Mouse (Mus musculus) olfactory bulb, adult 2 months (tissue): ENCODE measurements around the gene Nploc4. TPM values are rescaled to one million over a fixed set of nuclear protein-coding genes. Genes with fewer than 3 reads are reported as not detected.

Experiments
- H3K27ac ChIP-seq: fragments of 200-500 bp; 2 replicates; pipeline ENCODE4 v1.5.1; 2012; ENCODE audit warnings: low read depth, low read length; ENCODE audit not compliant: insufficient read depth
- H3K4me1 ChIP-seq: fragments of 200-500 bp; 2 replicates; pipeline ENCODE4 v1.6.1; 2012; ENCODE audit warnings: low read length; ENCODE audit not compliant: control insufficient read depth, insufficient read depth
- H3K4me3 ChIP-seq: fragments of 200-500 bp; 2 replicates; pipeline ENCODE4 v1.5.1; 2012; ENCODE audit warnings: mild to moderate bottlenecking, low read depth, low read length, moderate library complexity; ENCODE audit not compliant: insufficient read depth
- CTCF ChIP-seq: fragments of 200-500 bp; IDR thresholded peaks from 2 replicates; pipeline ENCODE4 v1.5.1; 2012; ENCODE audit warnings: low read depth, mild to moderate bottlenecking, low read length, moderate library complexity; ENCODE audit not compliant: insufficient read depth
- POLR2A ChIP-seq: fragments of 200-500 bp; IDR thresholded peaks from 2 replicates; pipeline ENCODE4 v1.6.1; 2012; ENCODE audit warnings: mild to moderate bottlenecking, low read depth, low read length, moderate library complexity; ENCODE audit not compliant: insufficient read depth
- WGBS: fragments of 180-500 bp; shearing (Covaris S2); methylation state at CpG from one replicate; pipeline ENCODE4 v1.1.7; 2018; 5-methylcytosine and 5-hydroxymethylcytosine counted together
- polyA plus RNA-seq: library from polyadenylated mRNA; stranded (reverse); fragments of >200 nt; gene quantifications from 2 replicates; pipeline ENCODE4 v1.2.4, GENCODE M21; 2012; ENCODE audit warnings: low replicate concordance; ENCODE audit not compliant: missing spikeins, insufficient read depth, insufficient read length

Nploc4 gene
- polyA plus RNA-seq, 1 experiment: not detected

DNA sequence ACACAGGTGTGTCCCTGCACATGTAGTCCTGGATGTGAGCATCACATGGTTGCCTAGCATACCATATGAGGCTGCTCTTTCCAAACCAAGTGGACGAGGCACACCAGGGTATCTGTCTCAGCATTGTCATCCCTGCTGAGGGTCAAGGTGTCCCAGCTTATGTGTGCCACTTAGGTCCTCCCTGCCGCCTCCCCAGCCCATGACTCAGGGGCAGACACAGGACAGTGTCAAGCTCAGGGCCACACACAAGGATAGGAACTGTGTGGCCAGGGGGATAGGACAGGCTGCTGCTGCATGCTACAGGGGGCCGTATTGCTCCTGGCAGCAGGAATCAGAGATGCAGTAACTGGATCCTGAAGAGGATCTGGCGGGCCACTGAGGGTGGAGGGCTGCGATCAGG, 76.8 kb downstream of the Nploc4 start:
- H3K27ac ChIP-seq: no peak overlapping the region
- 95% methylated on average over 5 of the region's 5 CpGs for WGBS
- no peak overlapping the region for H3K4me3 ChIP-seq
- TF ChIP-seq POLR2A (no peak), CTCF (no peak)
- H3K4me1 ChIP-seq: peaks cover 28% of the 10 kb centered on the region

DNA sequence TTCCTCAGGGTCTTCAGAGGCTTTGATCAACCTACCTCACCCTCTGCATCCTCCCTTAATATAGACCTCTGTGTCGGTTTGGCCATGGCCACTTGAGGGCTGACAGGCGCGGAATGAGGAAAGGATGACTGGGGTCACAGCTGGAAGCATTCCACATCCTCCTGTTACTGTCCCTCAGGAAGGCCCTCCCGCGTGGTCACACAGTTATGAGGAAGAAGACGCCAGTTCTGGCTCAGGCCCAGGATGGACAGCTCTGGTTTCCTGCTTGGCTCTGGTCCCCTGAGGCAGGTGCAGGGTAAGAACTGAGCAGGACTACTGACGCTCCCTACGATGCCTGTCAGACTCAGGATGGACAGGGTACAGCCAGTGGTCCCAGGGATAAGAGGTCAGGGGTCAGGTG, 77.4 kb downstream of the Nploc4 start:
- no peak overlapping the region for H3K4me3 ChIP-seq
- no peak overlapping the region for H3K27ac ChIP-seq
- 78% methylated on average over 8 of the region's 8 CpGs for WGBS
- TF ChIP-seq CTCF: no peak
- TF ChIP-seq POLR2A: no peak
- peaks cover 28% of the 10 kb centered on the region for H3K4me1 ChIP-seq

DNA sequence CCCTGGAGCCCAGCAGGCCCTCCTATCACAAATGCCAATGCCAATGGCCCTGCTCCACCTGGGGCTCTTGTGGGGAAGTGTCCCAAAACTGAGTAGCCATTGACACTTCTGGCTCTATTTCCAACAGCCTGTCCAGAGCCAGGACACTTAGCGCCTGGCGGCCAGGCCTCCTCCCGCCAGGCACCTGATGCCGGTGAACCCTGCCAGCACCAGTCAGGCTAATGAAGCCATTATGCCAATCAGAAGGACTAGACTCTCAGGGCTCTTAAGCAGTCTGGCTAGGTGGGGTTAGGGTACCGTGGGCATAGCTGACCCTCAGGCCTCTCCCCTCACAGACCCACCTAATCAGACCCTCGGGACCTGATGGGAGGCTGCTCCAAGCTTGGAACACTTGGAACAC, 78.1 kb downstream of the Nploc4 start:
- H3K27ac ChIP-seq: no peak overlapping the region
- WGBS: 51% methylated on average over 6 of the region's 6 CpGs
- peaks cover 28% of the 10 kb centered on the region for H3K4me1 ChIP-seq
- H3K4me3 ChIP-seq: no peak overlapping the region
- TF ChIP-seq CTCF: no peak
- no peak for TF ChIP-seq POLR2A

DNA sequence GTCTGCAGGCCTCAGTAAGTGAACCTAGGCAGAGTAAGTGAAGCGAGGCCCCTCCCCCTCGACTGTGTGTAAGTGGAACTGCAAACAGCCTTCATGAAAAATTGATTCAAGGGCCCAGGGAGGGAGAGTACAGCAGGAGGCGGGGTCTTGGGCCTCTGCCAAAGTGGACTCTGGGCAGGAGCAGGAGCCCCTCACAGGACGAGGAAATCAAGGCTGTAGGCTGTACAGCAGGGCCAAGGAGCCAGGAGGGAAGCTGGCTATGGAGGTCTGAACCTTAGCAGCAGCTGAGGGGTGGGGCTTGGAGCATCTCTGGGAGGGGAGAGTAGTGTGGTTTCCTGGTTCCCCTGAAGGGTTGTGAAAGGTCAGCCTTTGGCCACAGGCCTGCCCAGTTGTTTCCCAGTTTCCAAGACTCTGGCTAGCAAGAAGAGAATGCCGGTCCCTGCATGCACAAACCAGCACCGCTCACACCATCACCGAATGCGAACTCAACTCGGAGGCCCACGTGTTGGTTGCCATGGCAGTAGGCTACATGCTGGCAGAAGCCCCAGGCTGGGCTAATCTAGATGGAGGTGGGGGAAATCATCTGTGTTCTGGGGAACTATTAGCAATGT, 79.6 kb downstream of the Nploc4 start:
- Histone ChIP-seq H3K27ac (peak overlapping the region; percentile 78), H3K4me1 (peaks cover 37% of the 10 kb centered on the region), H3K4me3 (no peak overlapping the region)
- TF ChIP-seq POLR2A: no peak
- 7% methylated on average over 10 of the region's 10 CpGs for WGBS

DNA sequence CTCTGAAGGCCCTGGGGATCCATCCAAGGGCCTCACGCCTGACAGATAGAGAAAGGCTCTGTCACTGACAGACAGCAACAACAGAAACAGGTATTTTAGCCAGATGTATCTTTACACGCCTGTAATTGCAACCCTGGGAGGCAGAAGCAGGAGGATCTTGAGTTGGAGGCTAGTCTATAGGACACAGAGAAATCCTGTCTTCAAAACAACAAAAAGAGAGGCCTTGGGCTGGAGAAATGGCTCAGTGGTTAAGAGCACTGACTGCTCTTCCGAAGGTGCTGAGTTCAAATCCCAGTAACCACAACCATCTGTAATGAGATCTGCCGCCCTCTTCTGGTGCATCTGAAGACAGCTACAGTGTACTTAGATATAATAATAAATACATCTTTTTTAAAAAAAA, 80.6 kb downstream of the Nploc4 start:
- H3K27ac ChIP-seq: no peak overlapping the region
- 95% methylated on average over 4 of the region's 4 CpGs for WGBS
- TF ChIP-seq POLR2A: no peak
- no peak for TF ChIP-seq CTCF
- no peak overlapping the region for H3K4me3 ChIP-seq
- peaks cover 42% of the 10 kb centered on the region for H3K4me1 ChIP-seq

DNA sequence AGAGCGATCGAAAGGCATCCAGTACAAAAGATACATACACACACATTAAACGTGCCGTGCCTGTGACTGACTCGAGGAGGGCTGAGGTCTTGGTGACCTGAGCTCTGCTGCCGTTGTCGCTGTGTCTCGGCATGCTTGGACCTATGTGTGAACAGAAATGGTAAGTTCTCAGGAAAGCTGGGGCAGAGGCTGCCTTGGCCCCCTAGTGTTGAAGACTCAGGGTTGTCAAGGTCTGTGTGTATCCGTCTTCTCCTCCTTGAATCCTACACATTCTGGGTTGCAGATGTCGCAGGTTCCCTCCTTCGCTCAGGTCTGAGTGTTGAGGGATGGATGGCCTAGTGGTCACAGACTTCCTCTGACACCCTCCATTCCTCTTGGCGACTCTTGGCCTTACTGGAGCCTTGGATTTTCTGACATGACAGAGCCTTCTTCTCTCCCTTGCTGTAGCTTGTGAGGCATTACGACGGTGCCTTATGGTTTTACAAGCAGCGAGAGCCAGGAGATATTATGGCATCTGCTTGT, 81.1 kb downstream of the Nploc4 start:
- peaks cover 42% of the 10 kb centered on the region for H3K4me1 ChIP-seq
- no peak overlapping the region for H3K27ac ChIP-seq
- no peak for TF ChIP-seq POLR2A
- no peak for TF ChIP-seq CTCF
- 85% methylated on average over 15 of the region's 15 CpGs for WGBS
- no peak overlapping the region for H3K4me3 ChIP-seq

DNA sequence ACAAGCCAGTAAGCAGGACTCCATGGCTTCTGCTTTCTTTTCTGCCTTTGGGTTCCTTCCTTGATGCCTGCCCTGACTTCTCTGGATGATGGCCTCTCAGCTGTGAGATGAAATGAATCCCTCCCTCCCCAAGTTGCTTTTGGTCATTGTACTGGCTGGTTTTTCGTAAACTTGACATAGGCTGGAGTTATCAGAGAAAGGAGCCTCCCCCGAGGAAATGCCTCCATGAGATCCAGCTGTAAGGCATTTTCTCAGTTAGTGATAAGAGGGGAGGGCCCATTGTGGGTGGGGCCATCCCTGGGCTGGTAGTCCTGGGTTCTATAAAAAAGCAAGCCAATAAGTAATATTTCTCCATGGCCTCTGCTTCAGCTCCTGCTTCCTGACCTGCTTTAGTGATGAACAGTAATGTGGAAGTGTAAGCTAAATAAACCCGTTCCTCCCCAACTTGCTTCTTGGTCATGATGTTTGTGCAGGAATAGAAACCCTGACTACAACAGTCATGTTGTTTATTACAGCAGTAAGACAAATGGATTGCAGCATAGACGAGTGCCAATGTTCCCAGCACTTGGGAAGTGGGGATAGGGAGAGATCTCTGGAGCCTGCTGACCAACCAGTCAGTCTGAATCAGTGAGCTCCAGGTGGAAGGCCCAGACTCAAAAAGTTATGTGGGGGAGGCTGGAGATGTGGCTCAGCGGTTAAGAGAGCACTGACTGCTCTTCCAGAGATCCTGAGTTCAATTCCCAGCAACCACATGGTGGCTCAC, 82.0 kb downstream of the Nploc4 start:
- Histone ChIP-seq H3K4me3 (no peak overlapping the region), H3K4me1 (peaks cover 44% of the 10 kb centered on the region), H3K27ac (no peak overlapping the region)
- TF ChIP-seq CTCF (no peak), POLR2A (no peak)
- 76% methylated on average over 5 of the region's 5 CpGs for WGBS

DNA sequence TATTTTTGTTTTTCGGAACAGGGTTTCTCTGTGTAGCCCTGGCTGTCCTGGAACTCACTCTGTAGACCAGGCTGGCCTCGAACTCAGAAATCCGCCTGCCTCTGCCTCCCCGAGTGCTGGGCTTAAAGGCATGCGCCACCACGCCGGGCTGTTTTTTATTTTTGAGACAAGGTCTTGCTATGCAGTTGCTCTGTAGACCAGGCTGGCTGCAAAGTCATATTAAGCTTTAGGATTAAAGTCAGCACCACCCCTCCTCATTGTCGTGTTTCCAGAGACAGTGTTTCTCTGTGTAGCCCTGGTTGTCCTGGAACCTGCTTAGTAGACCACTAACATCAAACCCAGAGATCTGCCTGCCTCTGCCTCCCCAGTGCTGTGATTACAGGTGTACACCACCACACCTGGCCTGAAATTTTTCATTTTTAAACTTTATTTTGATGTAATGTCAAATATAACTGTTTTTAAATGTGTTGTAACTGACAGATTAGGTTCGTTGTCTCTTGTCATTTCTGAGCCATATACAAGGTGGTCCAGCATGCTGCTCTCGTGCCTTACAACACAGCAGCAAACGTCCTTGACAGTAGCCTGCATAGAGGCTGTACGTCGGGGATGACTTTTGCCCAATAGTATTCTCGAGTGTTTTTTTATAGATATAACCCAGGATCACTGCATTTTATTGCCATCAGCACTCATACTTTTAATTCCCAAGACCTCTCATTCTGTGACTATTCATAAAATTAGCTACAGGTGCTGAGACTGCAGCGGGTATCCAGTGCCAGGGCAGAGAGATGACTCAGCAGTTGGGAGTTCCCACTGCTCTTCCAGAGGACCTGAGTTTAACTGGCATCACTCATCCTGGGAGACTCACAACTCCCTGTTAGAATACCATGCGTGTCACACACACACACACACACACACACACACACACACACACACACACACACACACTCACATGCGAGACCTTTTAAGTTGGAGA, 82.9 kb downstream of the Nploc4 start:
- WGBS: 82% methylated on average over 17 of the region's 17 CpGs
- Histone ChIP-seq H3K4me1 (peaks cover 45% of the 10 kb centered on the region), H3K27ac (no peak overlapping the region), H3K4me3 (no peak overlapping the region)
- TF ChIP-seq CTCF: no peak
